Mouse (Mus musculus) ES-E14 (cell line): ENCODE data around the gene Ccdc114. TPM values are rescaled to one million over a fixed set of nuclear protein-coding genes. Genes with fewer than 3 reads are reported as not detected.
"Not testable (repeated sequence)": the region's sequence is repeated elsewhere in the genome, so short reads cannot be mapped to it uniquely, and the experiment has no call there.

Experiments
- DNase-seq: peaks from one replicate; pipeline ENCODE4 v3.0.0-alpha.2; 2013; ENCODE audit warnings: low read depth, low spot score
- H3K27ac ChIP-seq: 2 replicates; pipeline ENCODE4 v1.5.1; 2012; ENCODE audit warnings: low read depth, mild to moderate bottlenecking, low read length, moderate library complexity, mixed read lengths; ENCODE audit not compliant: poor library complexity, insufficient read depth, severe bottlenecking
- H3K36me3 ChIP-seq: 2 replicates; pipeline ENCODE4 v1.6.1; 2012; ENCODE audit warnings: mild to moderate bottlenecking, low read length, moderate library complexity, mixed read lengths; ENCODE audit not compliant: control insufficient read depth, poor library complexity, insufficient read depth, severe bottlenecking
- H3K4me1 ChIP-seq, 2 experiments: fragments of 150-350 bp in 1 of 2; sonication (generic) in 1 of 2; 2 replicates each; pipeline ENCODE4 v1.6.1; 2012; ENCODE audit warnings: low read length in 2 of 2, mild to moderate bottlenecking in 1 of 2, mixed read lengths in 1 of 2; ENCODE audit not compliant: control insufficient read depth in 2 of 2, insufficient read depth in 2 of 2, poor library complexity in 1 of 2
- H3K4me3 ChIP-seq, 2 experiments: fragments of 150-350 bp in 1 of 2; sonication (generic) in 1 of 2; 2 replicates each; pipeline ENCODE4 v1.5.1; 2012; ENCODE audit warnings: low read length in 2 of 2, low read depth in 1 of 2, mild to moderate bottlenecking in 1 of 2, mixed read lengths in 1 of 2; ENCODE audit not compliant: insufficient read depth in 1 of 2, poor library complexity in 1 of 2, severe bottlenecking in 1 of 2
- H3K9ac ChIP-seq: 2 replicates; pipeline ENCODE4 v1.6.1; 2012; ENCODE audit warnings: low read depth, mild to moderate bottlenecking, low read length, mixed read lengths; ENCODE audit not compliant: poor library complexity, insufficient read depth, severe bottlenecking
- H3K9me3 ChIP-seq: fragments of 150-350 bp; sonication (generic); 2 replicates; pipeline ENCODE4 v1.6.1; 2012; ENCODE audit warnings: low read depth, mild to moderate bottlenecking, low read length; ENCODE audit not compliant: control insufficient read depth, insufficient read depth
- CHD2 ChIP-seq: IDR thresholded peaks from 2 replicates; pipeline ENCODE4 v1.6.1; 2014; ENCODE audit warnings: mild to moderate bottlenecking, low read depth, low read length, inconsistent platforms
- HCFC1 ChIP-seq: IDR thresholded peaks from 2 replicates; pipeline ENCODE4 v1.6.1; 2012; ENCODE audit warnings: low read length, inconsistent platforms, borderline replicate concordance; ENCODE audit not compliant: insufficient read depth
- MAFK ChIP-seq: IDR thresholded peaks from 2 replicates; pipeline ENCODE4 v1.6.1; 2014; ENCODE audit warnings: mild to moderate bottlenecking, low read depth, low read length, inconsistent platforms; ENCODE audit not compliant: insufficient read depth
- ZC3H11A ChIP-seq: IDR thresholded peaks from 2 replicates; pipeline ENCODE4 v1.6.1; 2012; ENCODE audit warnings: low read depth, mild to moderate bottlenecking, inconsistent platforms, low read length, borderline replicate concordance
- ZNF384 ChIP-seq: IDR thresholded peaks from 2 replicates; pipeline ENCODE4 v1.6.1; 2012; ENCODE audit warnings: low read depth, low read length, inconsistent platforms
- in situ Hi-C, 2 experiments: fragments of 600-800 bp; cut with MboI; formaldehyde crosslinking; loops; one replicate each; pipeline ENCODE4 v1.15.1; 2025; ENCODE audit warnings: low sequenced_read_pairs in 2 of 2, inconsistent platforms in 1 of 2; ENCODE audit not compliant: unreplicated experiment in 2 of 2
- total RNA-seq: library from RNA; depleted of rRNA; stranded (reverse); fragments of 300-350 nt; gene quantifications from 2 replicates; pipeline ENCODE4 v1.2.3, GENCODE M21; 2012

Gene Ccdc114
- total RNA-seq, 1 experiment, result 7.7 TPM

DNA sequence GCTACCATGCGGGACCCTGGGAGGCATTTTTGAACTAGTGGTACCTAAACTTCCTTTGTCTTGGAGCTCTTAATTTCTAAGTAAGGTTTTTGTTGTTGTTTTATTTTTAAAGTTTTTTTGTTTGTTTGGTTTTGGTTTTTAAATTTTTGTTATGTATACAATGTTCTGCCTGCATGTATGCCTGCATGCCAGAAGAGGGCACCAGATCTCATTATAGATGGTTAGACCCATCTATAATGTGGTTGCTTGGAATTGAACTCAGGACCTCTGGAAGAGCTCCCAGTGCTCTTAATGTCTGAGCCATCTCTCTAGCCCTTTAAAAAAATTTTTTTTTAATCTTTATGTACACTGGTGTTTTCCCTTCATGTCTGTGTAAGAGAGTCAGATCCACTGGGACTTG is 5.8 kb downstream of the Ccdc114 start:
- Histone ChIP-seq H3K9me3 (no peaks in the 10 kb centered on the region), H3K4me3 (peak overlapping the region; percentile 62 to 65; a peak in 2 of 4 replicates), H3K27ac (no peak overlapping the region), H3K36me3 (peaks cover 3% of the 10 kb centered on the region; the same call in 1 of the 2 replicates), H3K9ac (no peak overlapping the region), H3K4me1 (no peaks in the 10 kb centered on the region)
- in situ Hi-C loops, result loop anchor here (10.0 to 25.0 kb wide), 2 partner anchors 185 to 192 kb away; partner anchors contain the start of gene Spaca4 (in 1 of the 2)
- no peak for TF ChIP-seq HCFC1
- no peak for DNase-seq

DNA sequence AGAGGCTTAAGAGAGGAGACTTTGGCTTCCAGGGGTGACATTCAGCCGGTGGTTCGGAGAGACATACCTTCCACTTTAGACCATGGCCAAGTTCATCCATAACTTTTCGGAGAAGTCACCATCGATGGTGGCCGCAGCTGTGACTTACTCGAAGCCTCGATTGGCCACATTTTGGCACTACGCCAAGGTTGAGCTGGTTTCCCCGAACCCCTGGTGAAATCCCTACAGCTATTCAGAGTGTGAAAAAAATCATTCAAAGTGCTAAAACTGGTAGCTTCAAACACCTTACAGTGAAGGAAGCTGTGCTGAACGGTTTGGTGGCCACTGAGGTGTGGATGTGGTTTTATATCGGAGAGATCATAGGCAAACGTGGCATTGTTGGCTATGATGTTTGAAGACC is 9.9 kb downstream of the Ccdc114 start:
- not testable (repeated sequence) for H3K4me3 ChIP-seq, DNase-seq, H3K36me3 ChIP-seq, H3K9ac ChIP-seq, H3K9me3 ChIP-seq, H3K27ac ChIP-seq, H3K4me1 ChIP-seq
- in situ Hi-C loops, result loop anchor here in 1 of 2 experiments (25.0 kb wide), 1 partner anchor 196 kb away; the partner anchor contains the start of gene Spaca4

DNA sequence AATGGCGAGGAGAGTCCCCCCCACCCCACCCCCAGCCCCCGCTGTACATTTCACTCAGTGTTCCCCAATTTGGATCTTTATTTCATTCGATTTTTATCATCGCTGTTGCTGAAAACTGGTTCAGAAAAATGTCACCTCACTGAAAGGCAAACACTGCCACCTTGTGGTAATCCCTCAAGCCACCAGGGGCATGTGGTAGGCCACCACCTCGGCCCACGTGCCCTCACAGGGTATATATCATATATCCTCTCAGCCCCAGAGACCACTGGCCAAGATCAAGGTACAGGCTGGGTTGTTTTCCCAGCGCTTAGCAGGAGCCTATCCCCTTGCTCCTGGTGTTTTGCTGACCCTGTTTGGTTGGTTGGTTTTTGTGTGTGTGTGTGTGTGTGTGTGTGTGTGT is 11.2 kb downstream of the Ccdc114 start:
- Histone ChIP-seq H3K36me3 (peaks cover 7% of the 10 kb centered on the region; the same call in 1 of the 2 replicates), H3K9me3 (no peaks in the 10 kb centered on the region), H3K27ac (no peak overlapping the region), H3K9ac (no peak overlapping the region), H3K4me1 (no peaks in the 10 kb centered on the region), H3K4me3 (no peak overlapping the region)
- DNase-seq, result no peak
- in situ Hi-C loops, result loop anchor here in 1 of 2 experiments (25.0 kb wide), 1 partner anchor 198 kb away; the partner anchor contains the start of gene Spaca4
- no peak for TF ChIP-seq ZNF384
- no peak for TF ChIP-seq CHD2
- no peak for TF ChIP-seq ZC3H11A
- TF ChIP-seq HCFC1, result no peak
- TF ChIP-seq MAFK, result no peak

GRCm38 (mm10) chr7:45939836-45940235 is 16.0 kb downstream of the Ccdc114 start:
- in situ Hi-C loops, result loop anchor here (5.0 to 25.0 kb wide), 2 partner anchors 67 to 203 kb away; partner anchors contain the start of gene Spaca4 (in 1 of the 2)
- TF ChIP-seq ZC3H11A, result no peak
- TF ChIP-seq ZNF384, result no peak
- no peak for TF ChIP-seq HCFC1
- TF ChIP-seq MAFK, result no peak
- no peak for TF ChIP-seq CHD2

DNA sequence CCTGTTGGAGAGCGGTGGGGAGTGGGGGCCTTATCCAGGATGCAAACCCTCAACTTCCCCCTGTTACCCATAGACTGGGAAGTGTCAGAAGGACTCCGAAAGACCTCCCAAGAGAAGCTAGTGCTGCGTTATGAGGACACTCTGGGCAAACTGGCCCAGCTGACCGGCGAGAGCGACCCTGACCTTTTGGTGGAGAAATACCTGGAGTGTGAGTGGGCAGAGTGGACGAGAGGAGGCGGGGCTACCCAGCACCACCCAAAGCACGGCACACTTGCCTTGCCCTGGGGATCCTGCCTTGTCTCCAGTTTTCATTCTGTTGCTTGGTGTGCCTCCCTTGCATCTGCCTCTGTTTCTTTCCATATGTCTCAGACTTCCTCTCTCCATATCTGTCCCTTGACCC is 18.1 kb downstream of the Ccdc114 start:
- TF ChIP-seq MAFK, result no peak
- TF ChIP-seq ZNF384, result no peak
- no peak for TF ChIP-seq ZC3H11A
- Histone ChIP-seq H3K36me3 (peaks cover 4% of the 10 kb centered on the region; the same call in 1 of the 2 replicates), H3K4me3 (no peak overlapping the region), H3K4me1 (no peaks in the 10 kb centered on the region), H3K9me3 (no peaks in the 10 kb centered on the region), H3K27ac (no peak overlapping the region), H3K9ac (no peak overlapping the region)
- in situ Hi-C loops, result loop anchor here (5.0 to 25.0 kb wide), 2 partner anchors 65 to 205 kb away; partner anchors contain the start of gene Spaca4 (in 1 of the 2)
- no peak for DNase-seq

More at GRCm38 (mm10) chr7:45939836-45940235, 16.0 kb downstream of the Ccdc114 start:
- H3K36me3 ChIP-seq, result peaks cover 7% of the 10 kb centered on the region; the same call in 1 of the 2 replicates
- H3K9me3 ChIP-seq, result no peaks in the 10 kb centered on the region
- no peak overlapping the region for H3K4me3 ChIP-seq
- H3K27ac ChIP-seq, result no peak overlapping the region
- no peak overlapping the region for H3K9ac ChIP-seq
- H3K4me1 ChIP-seq, result no peaks in the 10 kb centered on the region
- no peak for DNase-seq

DNA sequence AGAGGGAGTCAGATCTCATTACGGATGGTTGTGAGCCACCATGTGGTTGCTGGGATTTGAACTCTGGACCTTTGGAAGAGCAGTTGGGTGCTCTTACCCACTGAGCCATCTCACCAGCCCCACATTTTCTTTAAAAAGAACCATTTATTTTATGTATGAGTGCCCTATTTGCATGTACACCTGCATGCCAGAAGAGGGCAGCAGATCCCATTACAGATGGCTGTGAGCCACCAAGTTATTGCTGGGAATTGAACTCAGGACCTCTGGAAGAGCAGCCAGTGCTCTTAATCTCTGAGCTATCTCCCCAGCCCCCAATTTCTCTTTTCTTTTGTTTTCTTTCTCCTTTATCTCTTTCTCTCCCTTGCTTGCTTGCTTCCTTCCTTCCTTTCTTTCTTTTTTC is 19.4 kb downstream of the Ccdc114 start:
- DNase-seq, H3K9me3 ChIP-seq, H3K9ac ChIP-seq, H3K27ac ChIP-seq, H3K4me1 ChIP-seq, H3K36me3 ChIP-seq, H3K4me3 ChIP-seq: not testable (repeated sequence)
- in situ Hi-C loops, result loop anchor here (5.0 to 25.0 kb wide), 2 partner anchors 64 to 206 kb away; partner anchors contain the start of gene Spaca4 (in 1 of the 2)
